Comparison of ENCODE assay signal across 20 mouse cellular contexts in the genomic region with DNA sequence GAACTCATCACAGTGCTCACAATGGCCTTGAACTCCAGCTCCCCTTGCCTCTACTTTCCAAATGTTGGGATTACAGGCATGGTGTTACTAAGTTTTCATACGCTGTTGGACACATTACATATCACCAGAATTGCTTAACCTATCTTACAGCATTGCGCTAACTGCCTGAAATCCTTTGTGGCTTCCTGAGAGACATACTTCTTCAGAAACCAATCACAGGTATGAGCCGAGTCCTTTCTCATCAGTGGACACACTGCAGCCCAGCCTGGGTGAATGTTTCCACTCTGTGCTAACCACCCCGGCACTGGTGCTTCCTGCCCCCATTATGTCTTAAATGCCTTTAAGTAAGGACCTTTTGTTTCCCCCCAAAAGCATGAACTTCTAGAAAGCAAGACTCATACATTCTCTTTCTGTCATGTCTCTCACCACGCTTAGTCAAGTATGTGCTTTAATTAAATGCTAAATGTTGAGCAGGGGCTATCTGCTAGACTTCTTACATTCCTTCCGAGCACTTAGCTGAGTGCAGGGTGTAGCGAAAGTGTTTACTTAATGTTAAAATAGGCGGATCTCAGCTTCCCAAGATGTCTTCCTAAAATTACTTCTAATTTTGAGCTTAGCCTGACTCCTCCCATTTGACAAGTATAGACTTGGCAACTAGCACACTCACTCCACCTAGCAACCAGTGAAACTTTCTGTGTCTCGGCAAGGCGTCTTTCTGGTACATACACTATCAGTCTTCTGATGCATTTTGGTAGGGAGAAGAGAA. TPM values are rescaled to one million over a fixed set of nuclear protein-coding genes. Genes with fewer than 3 reads are reported as not detected.
DNase-seq lines count a peak whose midpoint lies in the region; ATAC-seq and TF ChIP-seq lines count a peak whose summit lies in the region.
"Had no signal": no experiment of that assay in that cellular context is flagged by ENCODE, and none has a peak within 500 bp of the region (broad histone marks: within the 10 kb centered on the region; RNA-seq: fewer than 3 reads in every experiment).

No protein-coding gene starts in this region.

- 37% methylated on average over 10 of the region's 10 CpGs for WGBS in lung, embryonic 15.5 days
- WGBS in bone marrow, adult 2 months = 33% methylated on average over 10 of the region's 10 CpGs

- no peaks in the 10 kb centered on the region for H3K9me3 ChIP-seq in lung, embryonic 15.5 days
- H3K9me3 ChIP-seq: hindbrain, embryonic 13.5 days had no signal

- TF ChIP-seq CTCF in bone marrow, adult 2 months (IDR thresholded peaks at IDR 0.05; ENCODE audit: control insufficient read depth, insufficient read depth, low read length) = no peak
- no peak for TF ChIP-seq CTCF in layer of hippocampus, adult 2 months (conservative IDR thresholded peaks at IDR 0.05)

- peak overlapping the region; percentile 50 for H3K27ac ChIP-seq in lung, embryonic 15.5 days
- H3K27ac ChIP-seq in bone marrow, adult 2 months (ENCODE audit: control insufficient read depth, insufficient read depth, low read depth, low read length, poor library complexity) = peak overlapping the region; percentile 67; the same call in 1 of the 2 replicates
- no peak overlapping the region for H3K27ac ChIP-seq in layer of hippocampus, adult 2 months
- H3K27ac ChIP-seq: hindbrain, embryonic 13.5 days had no signal

- peaks cover 24% of the 10 kb centered on the region for H3K4me1 ChIP-seq in lung, embryonic 15.5 days
- peaks cover 3% of the 10 kb centered on the region for H3K4me1 ChIP-seq in bone marrow, adult 2 months (ENCODE audit: control insufficient read depth, insufficient read depth, low read length)

- DNase-seq in heart, adult 11 months = peak; percentile 51
- DNase-seq in heart, adult 8-10 months (ENCODE audit: low spot score) = no peak
- DNase-seq in lung, postnatal 14 days = no peak
- no peak for DNase-seq in layer of hippocampus, adult 2 months (ENCODE audit: low spot score in 2 of 2)
- DNase-seq: adrenal gland, postnatal 36 days; cerebellum, adult 11-12 months; heart, adult 18-20 months; kidney, adult 18-20 months; liver; thymus, adult 18-20 months had no signal

- no peak overlapping the region for H3K9ac ChIP-seq in lung, embryonic 15.5 days
- H3K9ac ChIP-seq: hindbrain, embryonic 13.5 days had no signal

- no peak overlapping the region for H3K4me3 ChIP-seq in lung, embryonic 15.5 days
- H3K4me3 ChIP-seq in bone marrow, adult 2 months (replicated peaks; ENCODE audit: control insufficient read depth, low read depth, low read length) = no peak overlapping the region
- H3K4me3 ChIP-seq in layer of hippocampus, adult 2 months = no peak overlapping the region
- H3K4me3 ChIP-seq: erythroblast, embryonic 14.5 days; hindbrain, embryonic 13.5 days had no signal

- no peaks in the 10 kb centered on the region for H3K27me3 ChIP-seq in lung, embryonic 15.5 days
- H3K27me3 ChIP-seq: hindbrain, embryonic 13.5 days had no signal

- no peaks in the 10 kb centered on the region for H3K36me3 ChIP-seq in lung, embryonic 15.5 days
- H3K36me3 ChIP-seq: G1E; hindbrain, embryonic 13.5 days had no signal

- peak; percentile 36; the same call in 1 of the 2 replicates for ATAC-seq in lung, embryonic 15.5 days (ENCODE audit: borderline replicate concordance, extremely low read depth, low FRiP score, low TSS enrichment)
- ATAC-seq in monocyte, adult 5-6 weeks (replicated peaks; ENCODE audit: insufficient number of reproducible peaks, low FRiP score, low TSS enrichment, poor library complexity, severe bottlenecking) = 0 out of 2 replicates have a peak, but pooled peaks have one; percentile 32
- ATAC-seq in inflammation-experienced regulatory T-cells, adult 6 months = no peak

- no peak overlapping the region for H3K4me2 ChIP-seq in lung, embryonic 15.5 days
- H3K4me2 ChIP-seq: hindbrain, embryonic 13.5 days had no signal

- TF ChIP-seq POLR2A in bone marrow, adult 2 months (IDR thresholded peaks at IDR 0.05; ENCODE audit: borderline replicate concordance, control insufficient read depth, low read depth, low read length) = no peak

RNA-seq across cellular contexts. Expression of a gene that starts 34.5 kb away (rescaled TPM):
- not detected for total RNA-seq in heart, adult 8-10 months (2022)
- polyA plus RNA-seq in lung, embryonic 15.5 days (2015; fragmentation: Nextera tagmentation; extraction: Ambion mirVana) = not detected in 2 replicates
- polyA plus RNA-seq in bone marrow, adult 2 months (2011; ENCODE audit: insufficient read depth, insufficient read length, low replicate concordance, missing spikeins) = not detected in 2 replicates
- total RNA-seq in monocyte, adult 5-6 weeks (2017) = not detected in 3 replicates
- polyA plus RNA-seq in inflammation-experienced regulatory T-cells, adult 6 months (2017; shearing (Covaris generic)) = not detected
- total RNA-seq in layer of hippocampus, adult 2 months (2021) = not detected
- total RNA-seq: adrenal gland, postnatal 36 days; G1E; heart, adult 18-20 months; left cerebral cortex, postnatal 10 days; neutrophil, adult 5-6 weeks had no signal
- polyA plus RNA-seq: cortical plate, adult 2 months; erythroblast, embryonic 14.5 days; G1E; hindbrain, embryonic 13.5 days had no signal
